In genomic region chr5:35728957-35729460, GRCm38 (mm10) we compare ENCODE assay signal across 8 mouse cellular contexts. TPM values are rescaled to one million over a fixed set of nuclear protein-coding genes. Genes with fewer than 3 reads are reported as not detected.
DNase-seq lines count a peak whose midpoint lies in the region; ATAC-seq lines count a peak whose summit lies in the region.

No protein-coding gene starts in this region.

- DNase-seq in layer of hippocampus, adult 11-12 months (ENCODE audit: low spot score) = peak; percentile 76
- no peak for DNase-seq in layer of hippocampus, adult 9-10 months (ENCODE audit: low spot score)
- DNase-seq in cerebellum, postnatal 14 days = peak; percentile 53 to 54
- DNase-seq in left cerebral cortex, postnatal 36 days (ENCODE audit: low spot score in 2 of 2) = peak; percentile 57 to 64
- peak; percentile 66 to 80 for DNase-seq in spleen, postnatal 4 days (ENCODE audit: low spot score in 2 of 2)

- peaks cover 24% of the 10 kb centered on the region for H3K4me1 ChIP-seq in intestine, embryonic 15.5 days (replicated peaks)

- 38% methylated on average over 11 of the region's 11 CpGs for WGBS in intestine, embryonic 15.5 days

- intact Hi-C loops in left cerebral cortex, postnatal 36 days (cut with DNase I) = no loop called here

- ATAC-seq in granulocyte monocyte progenitor cell, adult 5-6 weeks (replicated peaks; ENCODE audit: poor library complexity, severe bottlenecking) = peak; percentile 82
- ATAC-seq in intestine, embryonic 15.5 days = peak; percentile 82
- ATAC-seq in megakaryocyte-erythroid progenitor cell, adult 5-6 weeks (replicated peaks; ENCODE audit: low FRiP score, low TSS enrichment, poor library complexity, severe bottlenecking) = 0 out of 2 replicates have a peak, but pooled peaks have one; percentile 19

- H3K4me2 ChIP-seq in intestine, embryonic 15.5 days (replicated peaks) = peak overlapping the region; percentile 28; the same call in 1 of the 2 replicates

- H3K27ac ChIP-seq in intestine, embryonic 15.5 days = peak overlapping the region; percentile 72

- no peaks in the 10 kb centered on the region for H3K9me3 ChIP-seq in intestine, embryonic 15.5 days

- no peaks in the 10 kb centered on the region for H3K27me3 ChIP-seq in intestine, embryonic 15.5 days (replicated peaks)

- H3K9ac ChIP-seq in intestine, embryonic 15.5 days = 0 out of 2 replicates have a peak overlapping the region, but pooled peaks have one; percentile 12

- no peaks in the 10 kb centered on the region for H3K36me3 ChIP-seq in intestine, embryonic 15.5 days

- 0 out of 2 replicates have a peak overlapping the region, but pooled peaks have one; percentile 13 for H3K4me3 ChIP-seq in intestine, embryonic 15.5 days (replicated peaks)

RNA-seq across cellular contexts. Expression of gene Sh3tc1, which starts 10.8 kb away (rescaled TPM):
- 3.9 and 26.5 TPM in 2 replicates for total RNA-seq in granulocyte monocyte progenitor cell, adult 5-6 weeks (2014; fragmentation: Nextera tagmentation)
- total RNA-seq in granulocyte monocyte progenitor cell, adult 5-6 weeks (2017) = 3.9 and 5.1 TPM in 2 replicates
- polyA plus RNA-seq in intestine, embryonic 15.5 days (2015; fragmentation: Nextera tagmentation; extraction: Ambion mirVana) = 16.0 and 17.8 TPM in 2 replicates
- total RNA-seq in left cerebral cortex, postnatal 36 days (2021) = 1 to 10 TPM; 3.0 to 3.3 TPM
- 2.5 TPM in 1 of 2 replicates, not detected in the other for total RNA-seq in megakaryocyte-erythroid progenitor cell, adult 5-6 weeks (2014; fragmentation: Nextera tagmentation)
- total RNA-seq in megakaryocyte-erythroid progenitor cell, adult 5-6 weeks (2017) = 0.23 TPM in 1 of 2 replicates, not detected in the other

RNA-seq across cellular contexts. Expression of gene Ablim2, which starts 28.7 kb away (rescaled TPM):
- 1.6 TPM in 1 of 2 replicates, not detected in the other for total RNA-seq in granulocyte monocyte progenitor cell, adult 5-6 weeks (2014; fragmentation: Nextera tagmentation)
- total RNA-seq in granulocyte monocyte progenitor cell, adult 5-6 weeks (2017) = 0.22 TPM in 1 of 2 replicates, not detected in the other
- polyA plus RNA-seq in intestine, embryonic 15.5 days (2015; fragmentation: Nextera tagmentation; extraction: Ambion mirVana) = 3.7 and 4.1 TPM in 2 replicates
- 100 to 1,000 TPM; 150 to 220 TPM for total RNA-seq in left cerebral cortex, postnatal 36 days (2021)
- 0.22 TPM in 1 of 2 replicates, not detected in the other for total RNA-seq in megakaryocyte-erythroid progenitor cell, adult 5-6 weeks (2014; fragmentation: Nextera tagmentation)
- total RNA-seq in megakaryocyte-erythroid progenitor cell, adult 5-6 weeks (2017) = 0.38 and 3.1 TPM in 2 replicates

RNA-seq across cellular contexts. Expression of gene Htra3, which starts 49.4 kb away (rescaled TPM):
- not detected in 2 replicates for total RNA-seq in granulocyte monocyte progenitor cell, adult 5-6 weeks (2014; fragmentation: Nextera tagmentation)
- total RNA-seq in granulocyte monocyte progenitor cell, adult 5-6 weeks (2017) = not detected in 2 replicates
- polyA plus RNA-seq in intestine, embryonic 15.5 days (2015; fragmentation: Nextera tagmentation; extraction: Ambion mirVana) = 47.2 and 48.2 TPM in 2 replicates
- total RNA-seq in left cerebral cortex, postnatal 36 days (2021) = 1 to 10 TPM; 7.7 to 9.6 TPM
- total RNA-seq in megakaryocyte-erythroid progenitor cell, adult 5-6 weeks (2014; fragmentation: Nextera tagmentation) = not detected in 2 replicates
- total RNA-seq in megakaryocyte-erythroid progenitor cell, adult 5-6 weeks (2017) = not detected in 2 replicates

Comparison
In these comparisons a context has a peak if more than half of its experiments do, and no peak if none do; other contexts are left out.
1. ATAC-seq: peak in every context shown above with its lines; median percentile 82 in granulocyte monocyte progenitor cell, adult 5-6 weeks; 82 in intestine, embryonic 15.5 days; 19 in megakaryocyte-erythroid progenitor cell, adult 5-6 weeks.
2. RNA of gene Ablim2, which starts 28.7 kb away (total RNA-seq): 150 to 220 TPM in left cerebral cortex, postnatal 36 days; 0.22 to 1.6 TPM in granulocyte monocyte progenitor cell, adult 5-6 weeks and 0.22 to 3.1 TPM in megakaryocyte-erythroid progenitor cell, adult 5-6 weeks; every median in the first group is over 10 times any median in the second.
3. RNA of gene Htra3, which starts 49.4 kb away (total RNA-seq): 7.7 to 9.6 TPM in left cerebral cortex, postnatal 36 days; not detected in granulocyte monocyte progenitor cell, adult 5-6 weeks and not detected in megakaryocyte-erythroid progenitor cell, adult 5-6 weeks; every median in the first group is over 4 times any median in the second.